7 mouse cellular contexts compared by ENCODE assay signal in the genomic region with DNA sequence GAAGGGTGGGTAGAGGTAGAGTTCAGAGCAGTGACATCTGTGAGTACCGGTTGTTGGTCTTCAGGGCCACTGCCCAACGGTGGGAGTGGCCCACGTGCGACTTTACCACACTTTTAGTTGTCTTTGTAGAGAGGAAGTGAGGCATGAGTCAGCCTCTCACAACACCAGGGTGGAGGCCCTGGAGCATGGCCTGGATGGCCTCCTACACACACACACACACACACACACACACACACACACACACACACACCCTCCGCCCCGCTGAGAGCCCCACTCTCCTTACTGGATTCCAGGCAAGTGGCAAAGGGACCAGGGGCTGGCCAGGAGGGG. TPM values are rescaled to one million over a fixed set of nuclear protein-coding genes. Genes with fewer than 3 reads are reported as not detected.
DNase-seq lines count a peak whose midpoint lies in the region; ATAC-seq and TF ChIP-seq lines count a peak whose summit lies in the region.

No protein-coding gene starts in this region.

- no peak for DNase-seq in neural tube, embryonic 10.5 days (ENCODE audit: extremely low spot score, low spot score)
- peak; percentile 52 for DNase-seq in thymus, adult 2 months
- no peak for DNase-seq in layer of hippocampus, adult 11-12 months (ENCODE audit: low spot score)
- DNase-seq in kidney, adult 8-10 months = no peak

- no peak for TF ChIP-seq POLR2A in thymus, adult 2 months (IDR thresholded peaks at IDR 0.05; ENCODE audit: control insufficient read depth, extremely low read depth, insufficient read depth, low read length, poor library complexity)

- ATAC-seq in neural tube, embryonic 13.5 days (ENCODE audit: low read depth) = 0 out of 2 replicates have a peak, but pooled peaks have one; percentile 7
- peak; percentile 67 for ATAC-seq in common myeloid progenitor, adult 5-6 weeks (replicated peaks; ENCODE audit: low read depth, poor library complexity, severe bottlenecking)
- ATAC-seq in lung, embryonic 16.5 days (ENCODE audit: low read depth) = peak; percentile 76

- peaks cover 66% of the 10 kb centered on the region for H3K4me1 ChIP-seq in neural tube, embryonic 13.5 days (replicated peaks)
- H3K4me1 ChIP-seq in lung, embryonic 16.5 days (replicated peaks; ENCODE audit: control insufficient read depth, insufficient read depth, low read length) = peaks cover 20% of the 10 kb centered on the region
- peaks cover 86% of the 10 kb centered on the region for H3K4me1 ChIP-seq in thymus, adult 2 months (replicated peaks; ENCODE audit: control insufficient read depth, insufficient read depth, low read length)

- WGBS in neural tube, embryonic 13.5 days = 78% methylated on average over 6 of the region's 6 CpGs
- 26% methylated on average over 6 of the region's 6 CpGs for WGBS in lung, embryonic 16.5 days
- 8% methylated on average over 6 of the region's 6 CpGs for WGBS in thymus, adult 2 months

- H3K27me3 ChIP-seq in neural tube, embryonic 13.5 days = no peaks in the 10 kb centered on the region
- H3K27me3 ChIP-seq in lung, embryonic 16.5 days (ENCODE audit: control insufficient read depth, insufficient read depth, low read depth, low read length) = no peaks in the 10 kb centered on the region
- no peaks in the 10 kb centered on the region for H3K27me3 ChIP-seq in thymus, adult 2 months (ENCODE audit: control insufficient read depth, insufficient read depth, low read length)

- H3K27ac ChIP-seq in neural tube, embryonic 13.5 days (replicated peaks) = peak overlapping the region; percentile 29; the same call in 1 of the 2 replicates
- H3K27ac ChIP-seq in lung, embryonic 16.5 days (ENCODE audit: low read length) = peak overlapping the region; percentile 55; the same call in 1 of the 2 replicates
- peak overlapping the region; percentile 82; the same call in 1 of the 2 replicates for H3K27ac ChIP-seq in thymus, adult 2 months (ENCODE audit: control insufficient read depth, insufficient read depth, low read length)

- no peak overlapping the region for H3K4me3 ChIP-seq in neural tube, embryonic 13.5 days
- no peak overlapping the region for H3K4me3 ChIP-seq in lung, embryonic 16.5 days (ENCODE audit: low read length)
- H3K4me3 ChIP-seq in thymus, adult 2 months (ENCODE audit: control insufficient read depth, insufficient read depth, low read length) = no peak overlapping the region

- H3K9me3 ChIP-seq in neural tube, embryonic 13.5 days = no peaks in the 10 kb centered on the region
- H3K9me3 ChIP-seq in lung, embryonic 16.5 days (ENCODE audit: control insufficient read depth, low read length) = no peaks in the 10 kb centered on the region

- no peak for TF ChIP-seq CTCF in thymus, adult 2 months (IDR thresholded peaks at IDR 0.05; ENCODE audit: borderline replicate concordance, control insufficient read depth, extremely low read depth, insufficient read depth, low read length, poor library complexity)

- H3K4me2 ChIP-seq in neural tube, embryonic 13.5 days = no peak overlapping the region
- 0 out of 2 replicates have a peak overlapping the region, but pooled peaks have one; percentile 20 for H3K4me2 ChIP-seq in lung, embryonic 16.5 days (ENCODE audit: low read depth, low read length)

- H3K36me3 ChIP-seq in neural tube, embryonic 13.5 days = 0 out of 2 replicates have a peak, but pooled peaks cover 5% of the 10 kb centered on the region
- no peaks in the 10 kb centered on the region for H3K36me3 ChIP-seq in lung, embryonic 16.5 days (ENCODE audit: control insufficient read depth, insufficient read depth, low read length)
- no peaks in the 10 kb centered on the region for H3K36me3 ChIP-seq in thymus, adult 2 months (ENCODE audit: control insufficient read depth, insufficient read depth, low read length)

- H3K9ac ChIP-seq in neural tube, embryonic 13.5 days = peak overlapping the region; percentile 31; the same call in 1 of the 2 replicates
- H3K9ac ChIP-seq in lung, embryonic 16.5 days (ENCODE audit: low read length) = peak overlapping the region; percentile 39; the same call in 1 of the 2 replicates

RNA-seq across cellular contexts. Expression of a gene that starts 10.1 kb away (rescaled TPM):
- polyA plus RNA-seq in neural tube, embryonic 13.5 days (2015; fragmentation: Nextera tagmentation; extraction: Ambion mirVana) = 32.5 TPM in 2 replicates
- 29.5 and 33.1 TPM in 2 replicates for total RNA-seq in common myeloid progenitor, adult 5-6 weeks (2017)
- polyA plus RNA-seq in lung, embryonic 16.5 days (2015; fragmentation: Nextera tagmentation; extraction: Ambion mirVana) = 9.2 and 11.2 TPM in 2 replicates
- polyA plus RNA-seq in thymus, adult 2 months (2012; rRNA removed) = 35.1 and 37.1 TPM in 2 replicates

RNA-seq across cellular contexts. Expression of a gene that starts 34.0 kb away (rescaled TPM):
- polyA plus RNA-seq in neural tube, embryonic 13.5 days (2015; fragmentation: Nextera tagmentation; extraction: Ambion mirVana) = 1.8 TPM in 2 replicates
- 3.3 and 3.6 TPM in 2 replicates for total RNA-seq in common myeloid progenitor, adult 5-6 weeks (2017)
- 3.5 and 3.6 TPM in 2 replicates for polyA plus RNA-seq in lung, embryonic 16.5 days (2015; fragmentation: Nextera tagmentation; extraction: Ambion mirVana)
- polyA plus RNA-seq in thymus, adult 2 months (2012; rRNA removed) = 40.0 and 47.8 TPM in 2 replicates

Comparison
In these comparisons a context has a peak if more than half of its experiments do, and no peak if none do; other contexts are left out.
1. ATAC-seq: peak in every context shown above with its lines; median percentile 76 in lung, embryonic 16.5 days; 67 in common myeloid progenitor, adult 5-6 weeks; 7 in neural tube, embryonic 13.5 days.
2. H3K27ac ChIP-seq: peak in every context shown above with its lines; median percentile 82 in thymus, adult 2 months; 55 in lung, embryonic 16.5 days; 29 in neural tube, embryonic 13.5 days.